7 mouse cellular contexts compared by ENCODE assay signal in the genomic region with DNA sequence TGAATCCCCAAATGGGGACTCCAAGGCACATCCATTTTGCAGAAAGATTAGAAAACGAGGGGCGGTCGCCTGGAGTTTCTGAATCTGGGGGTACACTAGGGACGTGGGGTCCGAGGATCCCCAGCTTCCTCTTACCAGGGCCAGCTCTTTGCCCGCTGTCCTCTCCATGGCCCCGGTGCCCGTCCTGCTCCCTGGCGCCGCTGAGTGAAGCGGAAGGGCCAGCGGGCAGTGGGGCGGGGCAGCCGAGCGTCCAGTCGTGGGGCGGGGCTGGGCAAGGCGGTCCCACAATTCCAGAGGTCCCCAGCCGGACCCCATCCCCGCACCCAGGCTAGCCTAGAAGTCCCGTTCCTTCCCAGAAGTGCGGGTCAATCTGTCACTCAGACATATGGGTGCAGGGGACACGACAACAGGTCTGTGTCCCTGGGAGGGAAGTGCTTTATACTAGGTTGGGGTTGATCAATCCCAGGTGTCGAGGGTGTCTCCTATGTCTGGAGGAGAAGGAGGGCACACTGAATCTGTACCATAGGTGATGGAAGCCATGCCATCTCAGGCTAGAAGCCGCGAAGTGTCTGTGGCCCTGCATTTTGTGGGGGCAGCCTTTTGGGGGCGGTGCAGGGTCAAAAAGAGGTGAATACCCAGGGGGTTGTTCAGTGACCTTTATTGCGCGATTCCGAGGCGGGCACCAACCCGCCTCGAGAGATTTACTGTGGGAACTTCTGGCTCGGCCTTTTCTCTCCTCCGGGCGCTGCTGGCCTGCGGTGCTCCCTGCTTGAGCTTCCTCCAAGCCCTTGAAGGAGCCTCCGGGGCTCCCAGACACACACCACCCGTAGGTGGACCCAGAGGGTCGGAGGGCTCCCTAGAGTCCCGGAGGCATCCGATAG. TPM values are rescaled to one million over a fixed set of nuclear protein-coding genes. Genes with fewer than 3 reads are reported as not detected.
A peak's percentile ranks its signal among the peaks of the same experiment; 100 is the strongest.
DNase-seq lines count a peak whose midpoint lies in the region; ATAC-seq and TF ChIP-seq lines count a peak whose summit lies in the region.

TSS of gene Rgl3 (minus strand) at position 217 of the 881 bp plus-strand sequence.

- H3K27me3 ChIP-seq in intestine, embryonic 16.5 days (replicated peaks; ENCODE audit: control insufficient read depth, insufficient read depth, low read length) = peaks cover 63% of the 10 kb centered on the region

- under 1% methylated on average over 42 of the region's 42 CpGs for WGBS in intestine, embryonic 16.5 days
- 1% methylated on average over 42 of the region's 42 CpGs for WGBS in lung, adult 2 months

- no peaks in the 10 kb centered on the region for H3K36me3 ChIP-seq in intestine, embryonic 16.5 days (ENCODE audit: control insufficient read depth, insufficient read depth, low read length)

- no peak within 1 kb of the TSS for H3K27ac ChIP-seq in intestine, embryonic 16.5 days (ENCODE audit: low read length)

- TF ChIP-seq CTCF in lung, adult 2 months (IDR thresholded peaks at IDR 0.05; ENCODE audit: insufficient read depth, low read length) = no peak

- no peaks in the 10 kb centered on the region for H3K9me3 ChIP-seq in intestine, embryonic 16.5 days (ENCODE audit: control insufficient read depth, low read length)

- peak within 1 kb of the TSS; percentile 54 for H3K4me3 ChIP-seq in intestine, embryonic 16.5 days (ENCODE audit: low read length)
- peak within 1 kb of the TSS; percentile 81 for H3K4me3 ChIP-seq in lung, adult 2 months (replicated peaks; ENCODE audit: extremely low read depth, low read depth, low read length)

- peak within 1 kb of the TSS; percentile 68 for H3K4me2 ChIP-seq in intestine, embryonic 16.5 days (ENCODE audit: low read depth, low read length)

- TF ChIP-seq POLR2A in lung, adult 2 months (IDR thresholded peaks at IDR 0.05; ENCODE audit: borderline replicate concordance, extremely low read depth, low read depth, low read length) = peak; percentile 45; the same call in 1 of the 2 replicates

- H3K9ac ChIP-seq in intestine, embryonic 16.5 days (ENCODE audit: low read depth, low read length) = peak within 1 kb of the TSS; percentile 63

- peaks cover 26% of the 10 kb centered on the region for H3K4me1 ChIP-seq in intestine, embryonic 16.5 days (ENCODE audit: control insufficient read depth, insufficient read depth, low read length)
- peaks cover 5% of the 10 kb centered on the region; the same call in 1 of the 2 replicates for H3K4me1 ChIP-seq in lung, adult 2 months (ENCODE audit: control insufficient read depth, insufficient read depth, low read length)

- peak; percentile 45 for ATAC-seq in intestine, embryonic 16.5 days

- peak; percentile 78 for DNase-seq in adrenal gland, adult 8-10 months
- DNase-seq in cerebellum, postnatal 10 days = peak; percentile 67 to 73
- no peak for DNase-seq in gonadal fat pad, adult 2 months (ENCODE audit: low read depth)
- peak; percentile 73 for DNase-seq in lung, adult 2 months
- DNase-seq in ovary, adult 18-20 months (ENCODE audit: low spot score) = peak; percentile 43
- DNase-seq in layer of hippocampus, postnatal 10 days (ENCODE audit: low spot score in 2 of 2) = no peak

RNA-seq across cellular contexts. Expression of gene Rgl3, which starts in this region (rescaled TPM):
- total RNA-seq in adrenal gland, adult 8-10 months (2022) = 10 to 100 TPM; 23.7 to 72.6 (median 49.6) TPM
- polyA plus RNA-seq in gonadal fat pad, adult 2 months (2012; rRNA removed) = 30.4 and 37.1 TPM in 2 replicates
- polyA plus RNA-seq in intestine, embryonic 16.5 days (2015; fragmentation: Nextera tagmentation; extraction: Ambion mirVana) = 1.7 and 2.0 TPM in 2 replicates
- 24.8 and 30.6 TPM in 2 replicates for polyA plus RNA-seq in lung, adult 2 months (2012; rRNA removed)
- 1 to 10 TPM; 1.4 to 2.2 TPM for total RNA-seq in layer of hippocampus, postnatal 10 days (2021)

Comparison
In these comparisons a context has a peak if more than half of its experiments do, and no peak if none do; other contexts are left out.
1. RNA of gene Rgl3 (total RNA-seq): 23.7 to 72.6 TPM in adrenal gland, adult 8-10 months; 1.4 to 2.2 TPM in layer of hippocampus, postnatal 10 days; every median in the first group is over 4 times any median in the second.
2. DNase-seq: peak in adrenal gland, adult 8-10 months (single experiment), cerebellum, postnatal 10 days (2 of 2), lung, adult 2 months (single experiment) and ovary, adult 18-20 months (single experiment); none in gonadal fat pad, adult 2 months (single experiment) and layer of hippocampus, postnatal 10 days (0 of 2).